Mouse (Mus musculus): ENCODE measurements at regions not wholly inside any gene's neighbourhood (a gene's known extent, or its start where the extent isn't known, plus 50 kb on each side); places are given as distances from the start of the nearest gene placed in this dataset.

- DNase-seq (ENCODE audit: inconsistent age in 2 of 2, low spot score in 1 of 2): no peak
Measured at GRCm38 (mm10) chr10:97038025-97038424, 421.2 kb downstream of the Btg1 start.

GRCm38 (mm10) chr10:97047566-97047965 lies 430.8 kb downstream of the Btg1 start:
- no peak for DNase-seq (ENCODE audit: inconsistent age in 2 of 2, low spot score in 1 of 2)

GRCm38 (mm10) chr10:97047996-97048395 lies 431.2 kb downstream of the Btg1 start:
- no peak for DNase-seq (ENCODE audit: inconsistent age in 2 of 2, low spot score in 1 of 2)

- DNase-seq (ENCODE audit: inconsistent age in 2 of 2, low spot score in 1 of 2): no peak
Measured at GRCm38 (mm10) chr10:97054472-97054871, 424.9 kb upstream of the Dcn start.

- no peak for DNase-seq (ENCODE audit: inconsistent age in 2 of 2, low spot score in 1 of 2)
Measured at GRCm38 (mm10) chr10:97061961-97062360, 417.4 kb upstream of the Dcn start.

GRCm38 (mm10) chr10:97064546-97064945 lies 414.9 kb upstream of the Dcn start:
- DNase-seq (ENCODE audit: inconsistent age in 2 of 2, low spot score in 1 of 2): no peak

- DNase-seq (ENCODE audit: inconsistent age in 2 of 2, low spot score in 1 of 2): peak in 1 of 2 experiments; percentile 28
Measured at GRCm38 (mm10) chr10:97078022-97078473, 401.4 kb upstream of the Dcn start.

GRCm38 (mm10) chr10:97079575-97079974 lies 399.8 kb upstream of the Dcn start:
- peak in 1 of 2 experiments; percentile 38 for DNase-seq (ENCODE audit: inconsistent age in 2 of 2, low spot score in 1 of 2)

- DNase-seq (ENCODE audit: inconsistent age in 2 of 2, low spot score in 1 of 2): no peak
Measured at GRCm38 (mm10) chr10:97087286-97087685, 392.1 kb upstream of the Dcn start.

GRCm38 (mm10) chr10:97090254-97090653 lies 389.2 kb upstream of the Dcn start:
- no peak for DNase-seq (ENCODE audit: inconsistent age in 2 of 2, low spot score in 1 of 2)

- DNase-seq (ENCODE audit: inconsistent age in 2 of 2, low spot score in 1 of 2): no peak
Measured at GRCm38 (mm10) chr10:97093886-97094285, 385.5 kb upstream of the Dcn start.

- DNase-seq (ENCODE audit: inconsistent age in 2 of 2, low spot score in 1 of 2): no peak
Measured at GRCm38 (mm10) chr10:97114501-97114900, 364.9 kb upstream of the Dcn start.

GRCm38 (mm10) chr10:97122693-97123092 lies 356.7 kb upstream of the Dcn start:
- no peak for DNase-seq (ENCODE audit: inconsistent age in 2 of 2, low spot score in 1 of 2)

- no peak for DNase-seq (ENCODE audit: inconsistent age in 2 of 2, low spot score in 1 of 2)
Measured at GRCm38 (mm10) chr10:97141561-97141960, 337.8 kb upstream of the Dcn start.

GRCm38 (mm10) chr10:97158561-97159395 lies 320.6 kb upstream of the Dcn start:
- DNase-seq (ENCODE audit: inconsistent age in 2 of 2, low spot score in 1 of 2): peak in 1 of 2 experiments; percentile 75

- peak in 1 of 2 experiments; percentile 33 for DNase-seq (ENCODE audit: inconsistent age in 2 of 2, low spot score in 1 of 2)
Measured at GRCm38 (mm10) chr10:97159396-97159760, 320.0 kb upstream of the Dcn start.

- DNase-seq (ENCODE audit: inconsistent age in 2 of 2, low spot score in 1 of 2): peak; percentile 27 to 90
Measured at GRCm38 (mm10) chr10:97159831-97160575, 319.4 kb upstream of the Dcn start.

- DNase-seq (ENCODE audit: inconsistent age in 2 of 2, low spot score in 1 of 2): peak in 1 of 2 experiments; percentile 36
Measured at GRCm38 (mm10) chr10:97160892-97161291, 318.5 kb upstream of the Dcn start.

GRCm38 (mm10) chr10:97178468-97178867 lies 300.9 kb upstream of the Dcn start:
- DNase-seq (ENCODE audit: inconsistent age in 2 of 2, low spot score in 1 of 2): peak in 1 of 2 experiments; percentile 48

GRCm38 (mm10) chr10:97189696-97190095 lies 289.7 kb upstream of the Dcn start:
- DNase-seq (ENCODE audit: inconsistent age in 2 of 2, low spot score in 1 of 2): no peak

GRCm38 (mm10) chr10:97211238-97211695 lies 268.1 kb upstream of the Dcn start:
- no peak for DNase-seq (ENCODE audit: inconsistent age in 2 of 2, low spot score in 1 of 2)

Data from adrenal gland, adult (tissue).